Mouse (Mus musculus) limb, embryonic 13.5 days (tissue): ENCODE results near the gene Olfr775. TPM values are rescaled to one million over a fixed set of nuclear protein-coding genes. Genes with fewer than 3 reads are reported as not detected.

Experiments
- ATAC-seq: fragments of 200-750 bp; cut with Nextera tagmentation; 2 replicates; pipeline ENCODE4 v1.8.0; 2017; ENCODE audit warnings: low read depth, moderate number of reproducible peaks, moderate TSS enrichment; ENCODE audit not compliant: low FRiP score
- H3K27ac ChIP-seq: fragments of 300-500 bp; sonication (generic); 2 replicates; pipeline ENCODE4 v1.5.1; 2015; ENCODE audit warnings: inconsistent platforms, mild to moderate bottlenecking, moderate library complexity
- H3K27me3 ChIP-seq: fragments of 300-500 bp; sonication (generic); 2 replicates; pipeline ENCODE4 v1.6.1; 2015; ENCODE audit warnings: mild to moderate bottlenecking, inconsistent platforms
- H3K36me3 ChIP-seq: fragments of 300-500 bp; sonication (generic); 2 replicates; pipeline ENCODE4 v1.6.1; 2015; ENCODE audit warnings: inconsistent platforms, mild to moderate bottlenecking, moderate library complexity
- H3K4me1 ChIP-seq: fragments of 300-500 bp; sonication (generic); 2 replicates; pipeline ENCODE4 v1.6.1; 2015; ENCODE audit warnings: inconsistent platforms
- H3K4me2 ChIP-seq: fragments of 300-500 bp; sonication (generic); replicated peaks from 2 replicates; pipeline ENCODE4 v1.6.1; 2015; ENCODE audit warnings: inconsistent platforms, mild to moderate bottlenecking, moderate library complexity
- H3K4me3 ChIP-seq: fragments of 300-500 bp; sonication (generic); 2 replicates; pipeline ENCODE4 v1.5.1; 2015; ENCODE audit warnings: moderate library complexity, mild to moderate bottlenecking, inconsistent platforms
- H3K9ac ChIP-seq: fragments of 300-500 bp; sonication (generic); 2 replicates; pipeline ENCODE4 v1.6.1; 2015; ENCODE audit warnings: mild to moderate bottlenecking, inconsistent platforms
- H3K9me3 ChIP-seq: fragments of 300-500 bp; sonication (generic); 2 replicates; pipeline ENCODE4 v1.6.1; 2016; ENCODE audit warnings: inconsistent platforms
- WGBS: fragments of 180-500 bp; shearing (Covaris S2); methylation state at CpG from one replicate; pipeline ENCODE4 v1.1.7; 2015; 5-methylcytosine and 5-hydroxymethylcytosine counted together
- polyA plus RNA-seq: library from polyadenylated mRNA; unstranded; fragments of >200 nt; fragmentation: Nextera tagmentation; extraction: Ambion mirVana; gene quantifications from 2 replicates; pipeline ENCODE4 v1.2.1, GENCODE M21; 2015

Gene Olfr775
- polyA plus RNA-seq, result not detected in 2 replicates

DNA sequence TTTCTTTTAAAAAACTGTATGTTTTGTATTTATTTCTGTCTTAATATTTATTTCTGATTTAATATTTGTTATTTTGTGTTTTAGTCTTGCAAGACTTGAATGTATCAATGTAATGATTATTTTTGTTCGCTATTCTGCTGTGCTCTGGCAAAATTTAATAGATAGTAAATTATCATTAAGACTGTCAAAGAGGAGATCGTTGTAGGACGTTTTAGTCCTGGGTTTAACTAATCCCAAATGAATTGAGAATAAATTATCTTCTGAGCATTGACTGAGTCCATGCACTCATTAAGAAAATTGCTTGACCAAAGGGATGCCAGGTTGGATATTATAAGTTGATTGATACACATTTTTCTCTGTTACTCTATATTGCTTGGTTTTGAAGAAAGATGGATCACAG lies at the start of gene Olfr775:
Olfr775 (plus strand) TSS at position 301 of the 400 bp plus-strand sequence.
- Histone ChIP-seq H3K27ac (no peak within 1 kb of the TSS), H3K27me3 (no peaks in the 10 kb centered on the region), H3K9ac (no peak within 1 kb of the TSS), H3K9me3 (no peaks in the 10 kb centered on the region), H3K4me3 (no peak within 1 kb of the TSS), H3K36me3 (no peaks in the 10 kb centered on the region), H3K4me2 (no peak within 1 kb of the TSS), H3K4me1 (no peaks in the 10 kb centered on the region)
- WGBS, result 64% methylated on average over 3 of the region's 3 CpGs
- no peak for ATAC-seq

DNA sequence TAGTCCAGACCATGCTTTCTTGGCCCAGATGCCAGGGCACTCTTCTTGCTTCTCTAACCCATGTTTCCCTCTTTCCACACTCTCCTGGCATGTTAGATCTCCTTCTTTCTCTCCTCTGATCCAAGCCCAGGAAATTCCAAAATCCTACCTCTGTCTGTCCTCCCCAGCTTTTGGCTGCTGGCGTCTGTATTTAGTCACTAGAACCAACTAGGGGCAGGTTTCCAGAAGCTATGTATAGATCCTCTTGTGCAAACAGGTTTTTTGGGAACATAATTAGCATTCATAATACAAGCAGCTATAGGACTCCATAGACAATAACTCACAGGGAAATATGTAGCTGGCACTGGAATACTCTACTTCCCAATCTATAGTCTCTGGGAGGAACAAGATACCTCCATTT lies 17.5 kb upstream of the Olfr775 start:
- no peak overlapping the region for H3K4me2 ChIP-seq
- no peak overlapping the region for H3K27ac ChIP-seq
- no peaks in the 10 kb centered on the region for H3K9me3 ChIP-seq
- H3K9ac ChIP-seq, result no peak overlapping the region
- WGBS, result 80% methylated on average over 1 of the region's 1 CpGs
- H3K36me3 ChIP-seq, result no peaks in the 10 kb centered on the region
- no peaks in the 10 kb centered on the region for H3K4me1 ChIP-seq
- ATAC-seq, result no peak
- no peaks in the 10 kb centered on the region for H3K27me3 ChIP-seq
- no peak overlapping the region for H3K4me3 ChIP-seq

- ATAC-seq, result no peak
- 79% methylated on average over 2 of the region's 2 CpGs for WGBS
- Histone ChIP-seq H3K4me1 (no peaks in the 10 kb centered on the region), H3K36me3 (no peaks in the 10 kb centered on the region), H3K4me2 (no peak within 1 kb of the TSS), H3K4me3 (no peak within 1 kb of the TSS), H3K9ac (no peak within 1 kb of the TSS), H3K27ac (no peak within 1 kb of the TSS), H3K27me3 (no peaks in the 10 kb centered on the region), H3K9me3 (no peaks in the 10 kb centered on the region)
Measured at GRCm38 (mm10) chr10:129235904-129236303, 12.3 kb upstream of the Olfr775 start, which contains the start of gene Olfr774. Olfr774 (plus strand) TSS chr10:129236204.

DNA sequence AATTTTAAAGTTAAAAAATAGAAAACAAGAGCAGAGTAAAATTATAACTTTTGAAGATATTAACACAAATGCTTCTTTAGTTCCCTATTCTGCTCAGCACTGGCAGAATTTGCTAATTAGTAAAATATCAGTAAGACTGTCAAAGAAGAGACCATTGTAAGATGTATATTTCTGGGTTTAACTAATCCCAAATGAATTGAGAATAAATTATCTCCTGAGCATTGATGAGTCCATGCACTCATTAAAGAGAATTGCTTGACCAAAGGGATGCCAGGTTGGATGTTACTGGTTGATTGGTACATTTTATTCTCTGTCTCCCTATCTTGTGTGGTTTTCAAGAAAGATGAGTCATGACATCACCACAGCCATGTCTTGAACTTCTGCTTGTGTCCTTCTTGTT lies 10.6 kb downstream of the Olfr775 start, which contains the start of gene Olfr776:
Olfr776 (plus strand) TSS at position 301 of the 400 bp plus-strand sequence.
- no peak within 1 kb of the TSS for H3K4me2 ChIP-seq
- ATAC-seq, result no peak
- no peak within 1 kb of the TSS for H3K27ac ChIP-seq
- H3K9me3 ChIP-seq, result no peaks in the 10 kb centered on the region
- no peaks in the 10 kb centered on the region for H3K4me1 ChIP-seq
- H3K9ac ChIP-seq, result no peak within 1 kb of the TSS
- no peaks in the 10 kb centered on the region for H3K36me3 ChIP-seq
- H3K4me3 ChIP-seq, result no peak within 1 kb of the TSS
- no peaks in the 10 kb centered on the region for H3K27me3 ChIP-seq

GRCm38 (mm10) chr10:129271081-129271535 lies 22.9 kb downstream of the Olfr775 start, which contains the start of gene Olfr777:
Olfr777 (minus strand) TSS chr10:129271485.
- no peak within 1 kb of the TSS for H3K4me3 ChIP-seq
- H3K4me1 ChIP-seq, result no peaks in the 10 kb centered on the region
- 92% methylated on average over 2 of the region's 2 CpGs for WGBS
- no peaks in the 10 kb centered on the region for H3K36me3 ChIP-seq
- ATAC-seq, result no peak
- H3K27me3 ChIP-seq, result no peaks in the 10 kb centered on the region
- H3K9ac ChIP-seq, result no peak within 1 kb of the TSS
- no peaks in the 10 kb centered on the region for H3K9me3 ChIP-seq
- no peak within 1 kb of the TSS for H3K27ac ChIP-seq
- H3K4me2 ChIP-seq, result no peak within 1 kb of the TSS

Other genes with a start within 250 kb of the Olfr775 start
- gene Olfr763, start 237.6 kb upstream of the Olfr775 start, polyA plus RNA-seq, result not detected in 2 replicates
- not detected in 2 replicates for gene Olfr764-ps1, start 208.5 kb upstream of the Olfr775 start, polyA plus RNA-seq
- not detected in 2 replicates for gene Olfr765, start 198.4 kb upstream of the Olfr775 start, polyA plus RNA-seq
- gene Olfr766-ps1, start 179.4 kb upstream of the Olfr775 start, polyA plus RNA-seq, result 0.08 TPM in 1 of 2 replicates, not detected in the other
- 0.04 TPM in 1 of 2 replicates, not detected in the other for gene Olfr767, start 165.5 kb upstream of the Olfr775 start, polyA plus RNA-seq
- gene Olfr768, start 149.0 kb upstream of the Olfr775 start, polyA plus RNA-seq, result 0.08 TPM in 1 of 2 replicates, not detected in the other
- gene Olfr769, start 130.6 kb upstream of the Olfr775 start, polyA plus RNA-seq, result 0.05 TPM in 1 of 2 replicates, not detected in the other
- gene Olfr770, start 109.4 kb upstream of the Olfr775 start, polyA plus RNA-seq, result not detected in 2 replicates
- not detected in 2 replicates for gene Olfr771, start 83.7 kb upstream of the Olfr775 start, polyA plus RNA-seq
- gene Olfr772, start 70.5 kb upstream of the Olfr775 start, polyA plus RNA-seq, result not detected in 2 replicates
- gene Olfr773, start 61.0 kb upstream of the Olfr775 start, polyA plus RNA-seq, result not detected in 2 replicates
- not detected in 2 replicates for gene Olfr774, start 12.2 kb upstream of the Olfr775 start, polyA plus RNA-seq
- gene Olfr776, start 10.7 kb downstream of the Olfr775 start, polyA plus RNA-seq, result not detected in 2 replicates
- gene Olfr777, start 23.1 kb downstream of the Olfr775 start, polyA plus RNA-seq, result not detected in 2 replicates
- not detected in 2 replicates for gene Olfr780, start 69.7 kb downstream of the Olfr775 start, polyA plus RNA-seq
- not detected in 2 replicates for gene Olfr781, start 80.4 kb downstream of the Olfr775 start, polyA plus RNA-seq
- not detected in 2 replicates for gene Olfr782, start 100.4 kb downstream of the Olfr775 start, polyA plus RNA-seq
- 0.06 TPM in 2 replicates for gene Olfr784, start 135.7 kb downstream of the Olfr775 start, polyA plus RNA-seq
- gene Olfr785, start 157.0 kb downstream of the Olfr775 start, polyA plus RNA-seq, result not detected in 2 replicates
- gene Olfr786, start 178.9 kb downstream of the Olfr775 start, polyA plus RNA-seq, result not detected in 2 replicates
- gene Olfr787, start 213.4 kb downstream of the Olfr775 start, polyA plus RNA-seq, result not detected in 2 replicates
- gene Olfr788, start 222.6 kb downstream of the Olfr775 start, polyA plus RNA-seq, result not detected in 2 replicates
- gene Olfr789, start 236.3 kb downstream of the Olfr775 start, polyA plus RNA-seq, result not detected in 2 replicates